Mouse (Mus musculus) hindlimb bud, embryonic 11.5 days (tissue): ENCODE results near the gene Kcnip1.

Experiments
- DNase-seq: peaks from one replicate; pipeline ENCODE4 v3.0.0-alpha.2; 2012; ENCODE audit warnings: low read depth, low spot score; ENCODE audit errors: extremely low spot score

The Kcnip1 gene

GRCm38 (mm10) chr11:33845931-33846330 is 147.0 kb downstream of the Kcnip1 start:
- no peak for DNase-seq

- no peak for DNase-seq
Measured at GRCm38 (mm10) chr11:33843294-33843864, 149.6 kb downstream of the Kcnip1 start.

GRCm38 (mm10) chr11:33839049-33839448 is 153.9 kb downstream of the Kcnip1 start:
- DNase-seq: no peak

DNA sequence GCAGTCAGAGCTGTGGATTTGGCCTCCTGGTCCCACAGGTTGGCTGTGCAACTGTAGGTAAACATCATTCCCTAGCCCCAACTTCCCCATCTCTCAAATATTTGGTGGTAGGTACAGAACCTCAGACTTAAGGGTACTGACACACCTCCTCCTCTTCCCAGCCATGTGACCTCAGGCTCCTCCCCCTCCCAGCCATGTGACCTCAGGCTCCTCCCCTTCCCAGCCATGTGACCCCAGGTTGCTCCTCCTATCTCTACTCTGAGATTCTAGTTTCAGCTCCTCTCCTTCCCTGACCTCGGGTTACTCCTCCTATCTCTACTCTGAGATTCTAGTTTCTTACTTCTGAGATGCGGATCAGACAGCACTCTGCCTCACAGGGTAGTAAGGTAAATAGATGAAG is 163.2 kb downstream of the Kcnip1 start:
- DNase-seq: no peak

DNA sequence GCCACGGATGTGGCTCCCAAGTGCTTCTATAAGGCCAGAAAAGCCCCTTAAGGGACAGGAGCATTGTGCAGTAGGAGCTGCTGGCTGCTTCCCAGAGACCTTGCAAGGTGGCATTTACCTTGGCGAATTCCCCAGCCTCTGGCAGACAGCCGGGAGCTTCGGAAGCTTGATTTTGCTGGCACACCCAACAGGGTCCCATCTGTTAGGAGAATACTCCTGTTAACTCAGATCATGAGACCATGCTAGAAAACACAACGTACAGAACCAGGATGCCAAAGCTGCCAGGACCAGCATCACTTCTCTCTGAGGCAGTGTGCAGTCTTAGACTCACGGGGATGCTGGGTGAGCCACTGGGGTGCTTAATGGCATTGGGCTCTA is 165.1 kb downstream of the Kcnip1 start:
- no peak for DNase-seq

DNA sequence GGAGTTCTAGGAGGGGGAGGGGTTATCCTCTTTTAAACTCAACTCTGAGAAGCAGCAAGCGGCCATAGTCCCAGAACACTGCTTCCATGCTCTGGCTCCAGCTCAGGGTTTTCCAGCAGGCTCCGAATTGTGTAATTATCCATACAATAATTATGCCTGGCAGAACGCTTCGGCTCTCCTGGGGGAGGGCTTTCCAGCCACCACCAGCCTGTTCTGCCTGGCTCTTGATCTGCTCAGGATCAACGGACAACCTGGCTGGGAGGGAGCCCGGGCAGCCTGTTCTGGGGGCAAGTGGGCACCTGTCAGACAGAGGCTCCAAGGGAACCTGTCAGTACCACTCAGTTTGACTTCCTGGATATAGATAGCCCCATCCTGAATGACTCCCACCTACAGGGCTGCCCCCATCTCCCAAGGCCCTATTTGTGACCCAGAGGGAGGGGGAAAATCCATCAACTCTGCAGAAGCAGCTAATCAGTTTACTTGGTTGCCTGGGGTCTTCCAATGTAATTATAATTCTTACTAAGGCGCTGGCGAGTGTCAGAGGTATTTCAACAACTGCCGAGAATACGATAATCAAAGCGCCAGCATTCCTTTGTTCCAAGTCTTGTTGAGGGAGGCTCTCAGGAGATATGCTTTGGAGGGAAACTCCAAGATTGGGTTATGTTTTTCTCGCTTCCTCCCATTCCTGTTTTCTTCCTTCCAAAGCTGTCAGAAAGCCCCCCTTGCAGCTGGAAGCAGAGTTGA is 165.7 kb downstream of the Kcnip1 start:
- no peak for DNase-seq

DNA sequence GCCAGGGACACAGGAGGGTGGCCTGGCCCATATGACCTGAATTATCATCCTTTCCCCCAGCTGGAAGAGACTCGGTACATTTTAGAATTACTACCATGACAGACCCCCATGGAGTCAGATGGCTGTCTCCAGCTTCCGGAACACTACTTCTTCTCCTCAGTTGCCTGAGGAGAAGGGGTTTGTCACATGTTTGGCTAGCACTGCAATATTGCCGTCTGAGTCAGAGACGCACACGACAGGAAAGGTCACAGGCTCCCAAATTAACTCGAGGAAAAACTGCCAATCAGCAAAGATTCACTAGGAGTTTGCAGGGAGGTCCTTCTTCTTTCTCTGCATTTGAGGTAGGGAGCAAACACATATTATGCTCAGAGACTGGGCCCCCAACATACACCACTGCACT is 168.2 kb downstream of the Kcnip1 start:
- DNase-seq: no peak

GRCm38 (mm10) chr11:33821331-33821730 is 171.6 kb downstream of the Kcnip1 start:
- DNase-seq: no peak

DNA sequence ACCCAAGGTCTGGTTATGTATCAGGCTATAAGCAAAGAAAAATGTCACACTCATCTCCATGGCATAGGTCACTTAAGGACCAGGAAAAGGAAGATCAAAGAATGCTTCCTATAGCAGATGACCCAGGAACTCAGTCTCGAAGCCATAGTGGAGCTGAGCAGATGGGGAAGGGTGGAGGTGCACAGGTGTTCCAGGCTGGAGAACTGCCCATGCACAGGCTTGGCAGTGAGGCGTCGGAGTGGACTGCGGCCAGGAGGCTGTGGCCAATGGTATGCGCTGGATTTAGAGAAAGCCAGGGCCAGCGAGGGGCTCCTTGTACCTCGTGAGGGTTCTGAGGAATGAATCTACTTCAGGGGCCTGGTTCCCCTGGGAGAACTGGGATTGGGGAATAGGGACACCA is 172.1 kb downstream of the Kcnip1 start:
- no peak for DNase-seq

DNA sequence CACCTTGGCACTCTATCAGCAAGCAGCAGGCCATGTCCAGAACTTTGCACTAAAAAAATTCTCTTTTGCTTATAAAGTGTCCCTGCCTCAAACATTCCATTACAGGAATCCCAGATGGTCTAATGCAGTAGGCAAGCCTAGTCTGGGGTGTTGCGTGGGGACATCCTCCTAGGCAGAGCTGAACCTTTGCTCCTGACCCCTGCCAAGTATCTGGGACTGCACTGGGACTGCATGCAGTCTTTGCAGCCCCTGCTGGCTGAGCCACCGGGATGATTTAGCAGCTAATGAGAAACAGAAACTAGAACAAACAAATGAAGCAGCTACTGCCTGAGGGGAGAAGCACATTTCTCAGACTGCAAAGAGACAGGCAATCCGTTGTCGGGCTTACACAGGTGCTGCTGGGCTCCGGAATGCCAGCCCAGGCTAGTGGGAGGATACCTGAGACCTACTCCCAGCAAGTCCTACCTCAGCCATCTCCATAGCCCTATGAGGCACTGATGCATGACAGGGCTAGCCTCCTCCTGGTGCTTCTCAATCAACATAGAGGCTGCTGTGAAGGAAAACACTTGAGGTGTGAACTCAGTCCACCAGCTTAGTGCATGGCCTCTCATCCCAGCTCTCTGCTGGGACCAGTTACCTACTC is 174.0 kb downstream of the Kcnip1 start:
- peak; percentile 6 for DNase-seq

GRCm38 (mm10) chr11:33816020-33816419 is 176.9 kb downstream of the Kcnip1 start:
- no peak for DNase-seq

GRCm38 (mm10) chr11:33810105-33810504 is 182.8 kb downstream of the Kcnip1 start:
- no peak for DNase-seq

- DNase-seq: no peak
Measured at GRCm38 (mm10) chr11:33803093-33803492, 189.9 kb downstream of the Kcnip1 start.

- DNase-seq: no peak
Measured at GRCm38 (mm10) chr11:33800436-33801088, 192.4 kb downstream of the Kcnip1 start.

- no peak for DNase-seq
Measured at GRCm38 (mm10) chr11:33799933-33800332, 193.0 kb downstream of the Kcnip1 start.

GRCm38 (mm10) chr11:33798094-33798648 is 194.8 kb downstream of the Kcnip1 start:
- DNase-seq: no peak

DNA sequence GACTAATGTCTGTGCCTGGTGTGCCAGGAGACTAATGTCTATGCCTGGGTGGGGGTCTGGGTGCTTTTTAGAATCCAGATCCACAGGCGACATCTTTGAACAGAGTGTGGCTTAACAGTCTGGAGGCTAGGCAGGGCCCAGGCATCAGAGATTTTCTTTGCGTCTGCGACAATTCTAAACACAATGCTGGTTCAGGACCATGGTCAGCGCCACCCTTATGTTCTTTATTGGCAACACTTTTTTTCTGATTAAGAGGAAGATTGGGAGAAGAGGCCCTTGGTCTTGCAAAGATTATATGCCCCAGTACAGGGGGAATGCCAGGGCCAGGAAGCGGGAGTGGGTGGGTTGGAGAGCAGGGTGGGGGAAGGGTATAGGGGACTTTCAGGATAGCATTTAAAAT is 205.6 kb downstream of the Kcnip1 start:
- DNase-seq: peak; percentile 31

DNA sequence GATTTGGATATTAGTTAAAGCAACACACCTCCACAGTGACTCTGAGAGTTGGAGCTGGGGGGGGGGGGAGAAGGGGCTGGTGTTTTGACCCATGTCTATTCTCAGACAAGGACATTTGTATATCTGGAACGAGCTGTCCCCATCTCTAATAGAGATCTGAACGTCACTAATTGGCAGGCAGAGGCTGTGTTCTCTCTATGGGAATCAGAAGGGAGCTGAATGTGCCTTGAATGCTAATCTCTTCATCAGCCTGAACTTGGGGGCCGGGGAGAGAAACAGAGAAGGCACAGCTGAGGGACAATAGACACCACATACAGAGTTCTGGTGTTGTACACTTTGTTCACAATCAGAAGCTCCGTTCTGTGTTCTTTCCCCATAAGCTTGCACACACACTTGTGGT is 206.4 kb downstream of the Kcnip1 start:
- DNase-seq: no peak

GRCm38 (mm10) chr11:33781561-33781971 is 211.4 kb downstream of the Kcnip1 start:
- DNase-seq: no peak

DNA sequence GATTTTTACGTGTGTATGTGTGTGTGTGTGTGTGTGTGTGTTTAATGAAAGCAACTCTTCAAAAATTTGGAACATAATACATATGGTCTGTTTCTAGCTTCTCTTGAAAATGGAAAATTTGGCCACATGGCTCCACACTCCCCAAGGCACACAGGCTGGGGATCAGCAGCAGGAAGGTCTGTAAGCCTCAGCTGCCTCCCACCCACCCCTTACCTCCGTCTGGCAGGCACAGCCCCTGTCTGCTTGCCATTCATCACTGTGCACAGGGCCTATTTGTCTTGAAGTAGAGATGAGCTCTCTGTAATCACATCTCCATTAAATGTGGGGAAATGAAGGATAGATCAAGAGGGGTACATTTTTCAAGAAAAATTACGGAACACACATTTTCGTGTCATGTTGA is 212.7 kb downstream of the Kcnip1 start:
- no peak for DNase-seq

- DNase-seq: no peak
Measured at GRCm38 (mm10) chr11:33772615-33773141, 220.3 kb downstream of the Kcnip1 start.
